25 mouse cellular contexts compared by ENCODE assay signal in genomic region chr12:38111928-38112327, GRCm38 (mm10).
"Had no signal": no experiment of that assay in that cellular context is flagged by ENCODE, and none has a peak within 500 bp of the region (broad histone marks: within the 10 kb centered on the region; RNA-seq: fewer than 3 reads in every experiment).

No protein-coding gene starts in this region.

- H3K9ac ChIP-seq: limb, embryonic 13.5 days; liver, embryonic 12.5 days; liver, embryonic 15.5 days; lung, embryonic 15.5 days; midbrain, embryonic 13.5 days; neural tube, embryonic 12.5 days; neural tube, embryonic 15.5 days; stomach, embryonic 15.5 days had no signal

- H3K27ac ChIP-seq: layer of hippocampus, adult 2 months; limb, embryonic 10.5 days; limb, embryonic 13.5 days; liver, embryonic 12.5 days; liver, embryonic 15.5 days; lung, embryonic 15.5 days; midbrain, embryonic 10.5 days; midbrain, embryonic 13.5 days; neural tube, embryonic 12.5 days; neural tube, embryonic 15.5 days; stomach, embryonic 15.5 days had no signal

- H3K27me3 ChIP-seq: limb, embryonic 13.5 days; liver, embryonic 12.5 days; liver, embryonic 15.5 days; lung, embryonic 15.5 days; megakaryocyte, embryonic 14.5 days; midbrain, embryonic 13.5 days; neural tube, embryonic 12.5 days; neural tube, embryonic 15.5 days; stomach, embryonic 15.5 days had no signal

- H3K9me3 ChIP-seq: limb, embryonic 10.5 days; limb, embryonic 13.5 days; liver, embryonic 12.5 days; liver, embryonic 15.5 days; lung, embryonic 15.5 days; megakaryocyte, embryonic 14.5 days; midbrain, embryonic 10.5 days; midbrain, embryonic 13.5 days; neural tube, embryonic 12.5 days; neural tube, embryonic 15.5 days; stomach, embryonic 15.5 days had no signal

- ATAC-seq: liver, embryonic 12.5 days; midbrain, embryonic 13.5 days; midbrain, embryonic 16.5 days had no signal

- H3K36me3 ChIP-seq: limb, embryonic 10.5 days; limb, embryonic 13.5 days; liver, embryonic 12.5 days; liver, embryonic 15.5 days; lung, embryonic 15.5 days; midbrain, embryonic 10.5 days; midbrain, embryonic 13.5 days; neural tube, embryonic 12.5 days; neural tube, embryonic 15.5 days; stomach, embryonic 15.5 days had no signal

- H3K4me3 ChIP-seq: layer of hippocampus, adult 2 months; limb, embryonic 10.5 days; limb, embryonic 13.5 days; liver, embryonic 12.5 days; liver, embryonic 15.5 days; lung, embryonic 15.5 days; megakaryocyte, embryonic 14.5 days; midbrain, embryonic 10.5 days; midbrain, embryonic 13.5 days; myocyte; neural tube, embryonic 12.5 days; neural tube, embryonic 15.5 days; stomach, embryonic 15.5 days had no signal

- DNase-seq: kidney, adult 18-20 months; kidney, postnatal 25 days; layer of hippocampus, adult 9-11 months; liver; lung, adult 18-20 months; lung, postnatal 10 days; lung, postnatal 36 days; right cerebral cortex, adult 18-20 months; right cerebral cortex, postnatal 14 days; spleen, adult 18-20 months; thymus, postnatal 25 days had no signal

- H3K4me2 ChIP-seq: limb, embryonic 13.5 days; liver, embryonic 12.5 days; liver, embryonic 15.5 days; lung, embryonic 15.5 days; midbrain, embryonic 13.5 days; neural tube, embryonic 12.5 days; neural tube, embryonic 15.5 days; stomach, embryonic 15.5 days had no signal

- H3K4me1 ChIP-seq: limb, embryonic 10.5 days; limb, embryonic 13.5 days; liver, embryonic 12.5 days; liver, embryonic 15.5 days; lung, embryonic 15.5 days; megakaryocyte, embryonic 14.5 days; midbrain, embryonic 10.5 days; midbrain, embryonic 13.5 days; neural tube, embryonic 12.5 days; neural tube, embryonic 15.5 days; stomach, embryonic 15.5 days had no signal
